Mouse (Mus musculus) intestine, embryonic 16.5 days (tissue): ENCODE results near the gene Tbx21. TPM values are rescaled to one million over a fixed set of nuclear protein-coding genes. Genes with fewer than 3 reads are reported as not detected.

ENCODE experiments used
- ATAC-seq: fragments of 200-750 bp; cut with Nextera tagmentation; 2 replicates; pipeline ENCODE4 v1.8.0; 2017; ENCODE audit warnings: moderate TSS enrichment, moderate library complexity
- H3K27ac ChIP-seq: fragments of 300-500 bp; sonication (generic); 2 replicates; pipeline ENCODE4 v1.5.1; 2014; ENCODE audit warnings: mild to moderate bottlenecking, low read length
- H3K27me3 ChIP-seq: fragments of 300-500 bp; sonication (generic); replicated peaks from 2 replicates; pipeline ENCODE4 v1.6.1; 2014; ENCODE audit warnings: low read length, control low read depth, mixed read lengths; ENCODE audit not compliant: control insufficient read depth, insufficient read depth
- H3K36me3 ChIP-seq: fragments of 300-500 bp; sonication (generic); 2 replicates; pipeline ENCODE4 v1.6.1; 2014; ENCODE audit warnings: low read length, control low read depth; ENCODE audit not compliant: control insufficient read depth, insufficient read depth
- H3K4me1 ChIP-seq: fragments of 300-500 bp; sonication (generic); 2 replicates; pipeline ENCODE4 v1.6.1; 2014; ENCODE audit warnings: low read length, control low read depth, mixed read lengths; ENCODE audit not compliant: control insufficient read depth, insufficient read depth
- H3K4me2 ChIP-seq: fragments of 300-500 bp; sonication (generic); 2 replicates; pipeline ENCODE4 v1.6.1; 2014; ENCODE audit warnings: low read depth, low read length, control low read depth
- H3K4me3 ChIP-seq: fragments of 300-500 bp; sonication (generic); 2 replicates; pipeline ENCODE4 v1.5.1; 2014; ENCODE audit warnings: mild to moderate bottlenecking, low read length
- H3K9ac ChIP-seq: fragments of 300-500 bp; sonication (generic); 2 replicates; pipeline ENCODE4 v1.6.1; 2014; ENCODE audit warnings: low read depth, low read length
- H3K9me3 ChIP-seq: fragments of 300-500 bp; sonication (generic); 2 replicates; pipeline ENCODE4 v1.6.1; 2016; ENCODE audit warnings: low read length, control low read depth; ENCODE audit not compliant: control insufficient read depth
- WGBS: fragments of 180-500 bp; shearing (Covaris S2); extraction: QIAGEN DNeasy Blood & Tissue Kit; methylation state at CpG from one replicate; pipeline ENCODE4 v1.1.7; 2014; 5-methylcytosine and 5-hydroxymethylcytosine counted together
- polyA plus RNA-seq: library from polyadenylated mRNA; unstranded; fragments of >200 nt; fragmentation: Nextera tagmentation; extraction: Ambion mirVana; gene quantifications from 2 replicates; pipeline ENCODE4 v1.2.1, GENCODE M21; 2015

The Tbx21 gene
- polyA plus RNA-seq, 1 experiment from 2014 or later = 0.27 TPM

- H3K27me3 ChIP-seq = no peaks in the 10 kb centered on the region
- no peaks in the 10 kb centered on the region for H3K36me3 ChIP-seq
- peak overlapping the region; percentile 66 for H3K4me3 ChIP-seq
- peak overlapping the region; percentile 75 for H3K9ac ChIP-seq
- 3% methylated on average over 32 of the region's 32 CpGs for WGBS
- no peak overlapping the region for H3K27ac ChIP-seq
- peak; percentile 79 for ATAC-seq
- peaks cover 8% of the 10 kb centered on the region for H3K4me1 ChIP-seq
- no peaks in the 10 kb centered on the region for H3K9me3 ChIP-seq
- H3K4me2 ChIP-seq = peak overlapping the region; percentile 96
Observed at GRCm38 (mm10) chr11:97126645-97127468, 11.7 kb upstream of the Tbx21 start.

- no peak overlapping the region for H3K4me3 ChIP-seq
- H3K4me2 ChIP-seq = no peak overlapping the region
- H3K9ac ChIP-seq = no peak overlapping the region
- H3K9me3 ChIP-seq = no peaks in the 10 kb centered on the region
- ATAC-seq = no peak
- 53% methylated on average over 10 of the region's 10 CpGs for WGBS
- H3K27me3 ChIP-seq = no peaks in the 10 kb centered on the region
- peaks cover 8% of the 10 kb centered on the region for H3K4me1 ChIP-seq
- no peak overlapping the region for H3K27ac ChIP-seq
- H3K36me3 ChIP-seq = no peaks in the 10 kb centered on the region
Observed at GRCm38 (mm10) chr11:97124266-97125036, 9.3 kb upstream of the Tbx21 start.

- Histone ChIP-seq H3K4me2 (no peak overlapping the region), H3K27ac (no peak overlapping the region), H3K9me3 (no peaks in the 10 kb centered on the region), H3K36me3 (no peaks in the 10 kb centered on the region), H3K27me3 (peaks cover 5% of the 10 kb centered on the region; the same call in 1 of the 2 replicates), H3K9ac (no peak overlapping the region; the same call in 1 of the 2 replicates), H3K4me3 (no peak overlapping the region), H3K4me1 (peaks cover 8% of the 10 kb centered on the region)
- 24% methylated on average over 11 of the region's 11 CpGs for WGBS
- ATAC-seq = no peak
Observed at GRCm38 (mm10) chr11:97123282-97123890, 8.3 kb upstream of the Tbx21 start.

GRCm38 (mm10) chr11:97120641-97121040, 5.5 kb upstream of the Tbx21 start:
- Histone ChIP-seq H3K4me3 (no peak overlapping the region), H3K9ac (no peak overlapping the region), H3K9me3 (no peaks in the 10 kb centered on the region), H3K4me1 (peaks cover 7% of the 10 kb centered on the region; the same call in 1 of the 2 replicates), H3K27me3 (peaks cover 25% of the 10 kb centered on the region), H3K27ac (no peak overlapping the region), H3K4me2 (no peak overlapping the region), H3K36me3 (no peaks in the 10 kb centered on the region)
- 67% methylated on average over 3 of the region's 3 CpGs for WGBS
- no peak for ATAC-seq

GRCm38 (mm10) chr11:97120221-97120620, 5.1 kb upstream of the Tbx21 start:
- H3K4me2 ChIP-seq = no peak overlapping the region
- no peak overlapping the region for H3K9ac ChIP-seq
- H3K4me3 ChIP-seq = no peak overlapping the region
- 48% methylated on average over 10 of the region's 10 CpGs for WGBS
- H3K27me3 ChIP-seq = peaks cover 29% of the 10 kb centered on the region
- no peak for ATAC-seq
- H3K9me3 ChIP-seq = no peaks in the 10 kb centered on the region
- H3K36me3 ChIP-seq = no peaks in the 10 kb centered on the region
- H3K4me1 ChIP-seq = peaks cover 9% of the 10 kb centered on the region; the same call in 1 of the 2 replicates
- H3K27ac ChIP-seq = no peak overlapping the region

GRCm38 (mm10) chr11:97115797-97116196, 666 bp upstream of the Tbx21 start:
- no peak overlapping the region for H3K27ac ChIP-seq
- 5% methylated on average over 11 of the region's 11 CpGs for WGBS
- peaks cover 56% of the 10 kb centered on the region for H3K27me3 ChIP-seq
- H3K4me1 ChIP-seq = peaks cover 13% of the 10 kb centered on the region
- ATAC-seq = no peak
- peak overlapping the region; percentile 69 for H3K4me2 ChIP-seq
- peak overlapping the region; percentile 46 for H3K4me3 ChIP-seq
- H3K9ac ChIP-seq = no peak overlapping the region
- H3K9me3 ChIP-seq = no peaks in the 10 kb centered on the region
- H3K36me3 ChIP-seq = no peaks in the 10 kb centered on the region

GRCm38 (mm10) chr11:97112519-97113125, 2.5 kb downstream of the Tbx21 start:
- Histone ChIP-seq H3K4me2 (no peak overlapping the region), H3K9ac (no peak overlapping the region), H3K9me3 (no peaks in the 10 kb centered on the region), H3K27me3 (peaks cover 48% of the 10 kb centered on the region), H3K4me3 (no peak overlapping the region), H3K27ac (no peak overlapping the region), H3K4me1 (peaks cover 13% of the 10 kb centered on the region), H3K36me3 (no peaks in the 10 kb centered on the region)
- no peak for ATAC-seq
- 80% methylated on average over 9 of the region's 9 CpGs for WGBS

- Histone ChIP-seq H3K27ac (no peak overlapping the region), H3K27me3 (peaks cover 16% of the 10 kb centered on the region), H3K9me3 (no peaks in the 10 kb centered on the region), H3K9ac (no peak overlapping the region), H3K36me3 (no peaks in the 10 kb centered on the region), H3K4me1 (no peaks in the 10 kb centered on the region), H3K4me3 (no peak overlapping the region), H3K4me2 (no peak overlapping the region)
- ATAC-seq = no peak
- WGBS = 82% methylated on average over 16 of the region's 16 CpGs
Observed at GRCm38 (mm10) chr11:97108976-97109375, 6.2 kb downstream of the Tbx21 start.

- no peak overlapping the region for H3K27ac ChIP-seq
- WGBS = 95% methylated on average over 9 of the region's 9 CpGs
- no peak overlapping the region for H3K4me3 ChIP-seq
- H3K9me3 ChIP-seq = no peaks in the 10 kb centered on the region
- no peak overlapping the region for H3K4me2 ChIP-seq
- H3K4me1 ChIP-seq = no peaks in the 10 kb centered on the region
- H3K27me3 ChIP-seq = peaks cover under 1% of the 10 kb centered on the region; the same call in 1 of the 2 replicates
- ATAC-seq = no peak
- no peak overlapping the region for H3K9ac ChIP-seq
- no peaks in the 10 kb centered on the region for H3K36me3 ChIP-seq
Observed at GRCm38 (mm10) chr11:97104091-97104483, 11.0 kb downstream of the Tbx21 start.
